Mouse (Mus musculus): ENCODE results near the gene Arfip2. TPM values are rescaled to one million over a fixed set of nuclear protein-coding genes. Genes with fewer than 3 reads are reported as not detected.
A peak's percentile ranks its signal among the peaks of the same experiment; 100 is the strongest.

Gene Arfip2
- polyA plus RNA-seq, 1 experiment from 2014 or later = 79.3 TPM

GRCm38 (mm10) chr7:105633127-105633800 lies 7.0 kb downstream of the Arfip2 start, which contains the start of gene Trim3:
Gene Trim3 (minus strand): TSS chr7:105633571.
- ATAC-seq (ENCODE audit: low FRiP score, low read depth) = peak; percentile 89
- H3K4me2 ChIP-seq (replicated peaks) = peak within 1 kb of the TSS; percentile 78
- peak within 1 kb of the TSS; percentile 86 for H3K4me3 ChIP-seq
- no peaks in the 10 kb centered on the region for H3K9me3 ChIP-seq
- H3K27ac ChIP-seq (replicated peaks) = peak within 1 kb of the TSS; percentile 78
- WGBS = under 1% methylated on average over 66 of the region's 71 CpGs
- H3K27me3 ChIP-seq = peaks cover 18% of the 10 kb centered on the region; the same call in 1 of the 2 replicates
- H3K36me3 ChIP-seq = peaks cover 28% of the 10 kb centered on the region
- peak within 1 kb of the TSS; percentile 85 for H3K9ac ChIP-seq (replicated peaks)
- H3K4me1 ChIP-seq = peaks cover 43% of the 10 kb centered on the region

DNA sequence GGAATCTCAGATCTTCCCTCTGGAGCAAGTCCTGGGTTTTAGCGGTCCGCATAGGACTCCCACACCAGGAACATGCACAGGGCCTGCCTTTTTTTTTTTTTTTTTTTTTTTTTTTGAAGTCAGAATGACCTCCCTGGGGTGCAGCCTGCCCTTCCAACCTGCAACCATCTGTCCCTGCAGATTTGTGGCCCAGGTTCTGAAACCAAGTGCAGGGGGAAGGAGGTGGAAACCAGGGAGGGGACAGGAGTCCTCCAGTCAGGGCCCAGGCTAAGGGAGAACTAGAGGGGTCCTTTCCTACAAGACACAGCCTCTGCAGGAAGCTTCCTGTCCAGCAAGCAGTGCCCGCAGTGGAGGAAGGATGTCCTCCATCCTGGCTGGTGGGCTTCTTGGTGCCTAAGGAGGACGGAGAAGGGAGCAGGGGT lies 7.7 kb downstream of the Arfip2 start:
- peak overlapping the region; percentile 86 for H3K4me3 ChIP-seq
- peak; percentile 4; the same call in 1 of the 2 replicates for ATAC-seq (ENCODE audit: low FRiP score, low read depth)
- WGBS = 15% methylated on average over 4 of the region's 4 CpGs
- no peaks in the 10 kb centered on the region for H3K9me3 ChIP-seq
- peaks cover 18% of the 10 kb centered on the region; the same call in 1 of the 2 replicates for H3K27me3 ChIP-seq
- H3K4me1 ChIP-seq = peaks cover 43% of the 10 kb centered on the region
- peak overlapping the region; percentile 78 for H3K4me2 ChIP-seq (replicated peaks)
- H3K9ac ChIP-seq (replicated peaks) = peak overlapping the region; percentile 85
- peaks cover 21% of the 10 kb centered on the region for H3K36me3 ChIP-seq
- peak overlapping the region; percentile 78 for H3K27ac ChIP-seq (replicated peaks)

DNA sequence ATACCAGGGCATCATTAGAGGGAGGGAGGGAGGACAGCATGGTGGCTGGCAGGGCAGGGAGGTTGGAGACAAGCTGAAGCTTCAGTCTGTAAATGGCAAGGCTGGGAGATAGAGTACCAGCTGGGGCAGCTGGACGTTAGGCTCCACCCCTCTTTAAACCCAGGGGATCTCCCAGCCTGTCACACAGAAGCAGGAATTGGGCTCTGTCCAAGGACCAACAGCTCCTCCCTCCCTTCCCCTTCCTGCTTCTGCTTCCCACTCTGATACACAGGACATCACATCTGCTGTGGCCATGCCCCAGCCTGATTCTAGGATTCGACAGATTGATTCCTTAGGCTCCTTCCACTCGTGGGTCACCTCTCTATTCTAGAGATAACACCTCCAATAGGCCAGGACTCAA lies 11.6 kb downstream of the Arfip2 start:
- H3K27me3 ChIP-seq = 0 out of 2 replicates have a peak, but pooled peaks cover 4% of the 10 kb centered on the region
- H3K4me1 ChIP-seq = peaks cover 30% of the 10 kb centered on the region
- H3K4me3 ChIP-seq = no peak overlapping the region
- 0 out of 2 replicates have a peak overlapping the region, but pooled peaks have one; percentile 24 for H3K9ac ChIP-seq (replicated peaks)
- H3K9me3 ChIP-seq = no peaks in the 10 kb centered on the region
- 20% methylated on average over 3 of the region's 3 CpGs for WGBS
- peaks cover 18% of the 10 kb centered on the region for H3K36me3 ChIP-seq
- peak overlapping the region; percentile 56 for H3K27ac ChIP-seq (replicated peaks)
- ATAC-seq (ENCODE audit: low FRiP score, low read depth) = peak; percentile 25
- H3K4me2 ChIP-seq (replicated peaks) = 0 out of 2 replicates have a peak overlapping the region, but pooled peaks have one; percentile 15

- no peak for ATAC-seq (ENCODE audit: low FRiP score, low read depth)
- WGBS = 78% methylated on average over 6 of the region's 6 CpGs
Measured at GRCm38 (mm10) chr7:105625397-105625796, 14.8 kb downstream of the Arfip2 start.

GRCm38 (mm10) chr7:105621646-105622292 lies 18.4 kb downstream of the Arfip2 start:
- Histone ChIP-seq H3K4me1 (no peaks in the 10 kb centered on the region), H3K4me3 (no peak overlapping the region), H3K9ac (replicated peaks) (no peak overlapping the region), H3K27ac (replicated peaks) (no peak overlapping the region), H3K36me3 (peaks cover 83% of the 10 kb centered on the region), H3K27me3 (no peaks in the 10 kb centered on the region), H3K4me2 (replicated peaks) (no peak overlapping the region), H3K9me3 (no peaks in the 10 kb centered on the region)
- ATAC-seq (ENCODE audit: low FRiP score, low read depth) = no peak
- 83% methylated on average over 8 of the region's 8 CpGs for WGBS

More at GRCm38 (mm10) chr7:105625397-105625796, 14.8 kb downstream of the Arfip2 start:
- H3K36me3 ChIP-seq = peaks cover 48% of the 10 kb centered on the region
- no peak overlapping the region for H3K4me2 ChIP-seq (replicated peaks)
- no peak overlapping the region for H3K4me3 ChIP-seq
- H3K27ac ChIP-seq (replicated peaks) = no peak overlapping the region
- no peaks in the 10 kb centered on the region for H3K27me3 ChIP-seq
- H3K9ac ChIP-seq (replicated peaks) = no peak overlapping the region
- H3K9me3 ChIP-seq = no peaks in the 10 kb centered on the region
- peaks cover 20% of the 10 kb centered on the region for H3K4me1 ChIP-seq

DNA sequence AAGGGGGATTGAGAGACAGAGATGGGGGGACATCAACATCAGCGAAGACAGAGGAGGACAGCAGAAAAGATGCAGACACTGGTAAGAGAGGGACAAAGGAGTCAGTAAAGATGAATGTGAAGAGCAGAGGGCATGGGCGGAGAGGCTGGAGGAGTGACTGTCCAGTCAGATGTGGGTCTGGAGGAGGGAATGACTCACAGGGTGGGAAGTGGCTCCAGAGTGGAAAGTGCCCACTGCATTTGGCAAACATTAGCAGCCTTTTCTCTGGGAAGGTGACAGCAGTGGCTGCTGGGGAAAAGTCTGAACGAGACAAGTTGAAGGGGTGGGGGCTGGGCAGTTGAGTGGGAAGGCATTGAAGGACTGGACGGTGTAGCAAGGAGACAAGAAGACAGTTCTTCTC lies 19.2 kb downstream of the Arfip2 start:
- Histone ChIP-seq H3K9me3 (no peaks in the 10 kb centered on the region), H3K27me3 (no peaks in the 10 kb centered on the region), H3K4me1 (no peaks in the 10 kb centered on the region), H3K4me2 (replicated peaks) (no peak overlapping the region), H3K36me3 (peaks cover 90% of the 10 kb centered on the region), H3K4me3 (no peak overlapping the region), H3K27ac (replicated peaks) (no peak overlapping the region), H3K9ac (replicated peaks) (no peak overlapping the region)
- no peak for ATAC-seq (ENCODE audit: low FRiP score, low read depth)
- 86% methylated on average over 4 of the region's 4 CpGs for WGBS

GRCm38 (mm10) chr7:105619701-105620100 lies 20.5 kb downstream of the Arfip2 start:
- peaks cover 95% of the 10 kb centered on the region for H3K36me3 ChIP-seq
- no peaks in the 10 kb centered on the region for H3K4me1 ChIP-seq
- no peaks in the 10 kb centered on the region for H3K9me3 ChIP-seq
- WGBS = 61% methylated on average over 3 of the region's 3 CpGs
- no peak overlapping the region for H3K4me3 ChIP-seq
- no peaks in the 10 kb centered on the region for H3K27me3 ChIP-seq
- no peak overlapping the region for H3K4me2 ChIP-seq (replicated peaks)
- H3K27ac ChIP-seq (replicated peaks) = no peak overlapping the region
- ATAC-seq (ENCODE audit: low FRiP score, low read depth) = no peak
- no peak overlapping the region for H3K9ac ChIP-seq (replicated peaks)

DNA sequence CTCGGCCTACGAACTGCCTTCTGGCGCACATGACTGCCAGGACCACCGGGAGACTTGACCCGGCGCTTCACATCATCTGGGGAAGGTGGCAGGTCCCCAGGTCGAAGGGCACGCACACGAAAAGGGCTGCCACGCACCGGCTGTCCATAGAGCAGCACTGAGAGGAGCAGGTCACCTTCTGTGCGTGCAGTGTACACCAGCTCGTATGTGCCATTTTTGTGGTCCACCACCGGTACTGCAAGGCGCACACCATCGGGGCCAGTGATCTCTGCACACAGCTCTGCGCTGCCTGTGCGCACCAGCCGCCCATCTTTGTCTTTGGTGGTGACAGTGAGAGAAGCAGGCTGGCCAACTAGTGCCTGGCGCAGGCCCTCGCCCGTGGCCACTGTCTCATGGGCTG lies 22.4 kb downstream of the Arfip2 start:
- Histone ChIP-seq H3K27me3 (no peaks in the 10 kb centered on the region), H3K36me3 (peaks cover 95% of the 10 kb centered on the region), H3K4me3 (no peak overlapping the region), H3K4me2 (replicated peaks) (no peak overlapping the region), H3K9me3 (no peaks in the 10 kb centered on the region), H3K9ac (replicated peaks) (no peak overlapping the region), H3K27ac (replicated peaks) (no peak overlapping the region), H3K4me1 (no peaks in the 10 kb centered on the region)
- 97% methylated on average over 22 of the region's 22 CpGs for WGBS
- no peak for ATAC-seq (ENCODE audit: low FRiP score, low read depth)

GRCm38 (mm10) chr7:105616561-105616960 lies 23.7 kb downstream of the Arfip2 start:
- no peak for ATAC-seq (ENCODE audit: low FRiP score, low read depth)

DNA sequence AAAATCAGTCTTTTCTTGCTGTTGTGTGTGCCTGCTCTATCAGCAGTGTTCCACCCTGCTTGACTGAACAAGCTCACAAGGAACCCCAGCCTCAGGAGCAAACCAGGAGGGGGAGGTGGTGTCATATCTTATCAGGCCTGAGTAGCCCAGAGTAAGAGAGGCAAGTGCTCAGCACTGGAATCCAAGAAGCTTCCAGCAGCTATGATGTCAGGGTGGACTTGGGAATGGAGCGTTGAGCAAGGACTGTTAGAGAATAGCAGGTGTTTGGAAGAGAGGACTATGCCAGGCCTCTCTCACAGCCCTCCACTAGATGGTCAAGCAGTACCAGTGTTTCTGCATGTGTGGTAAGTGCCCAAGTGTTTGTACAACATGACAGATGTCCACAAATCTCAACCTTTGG lies 24.5 kb downstream of the Arfip2 start:
- no peaks in the 10 kb centered on the region for H3K9me3 ChIP-seq
- no peaks in the 10 kb centered on the region for H3K4me1 ChIP-seq
- no peak overlapping the region for H3K9ac ChIP-seq (replicated peaks)
- ATAC-seq (ENCODE audit: low FRiP score, low read depth) = no peak
- WGBS = 89% methylated on average over 1 of the region's 1 CpGs
- no peak overlapping the region for H3K4me3 ChIP-seq
- H3K27me3 ChIP-seq = no peaks in the 10 kb centered on the region
- no peak overlapping the region for H3K27ac ChIP-seq (replicated peaks)
- peaks cover 97% of the 10 kb centered on the region for H3K36me3 ChIP-seq
- no peak overlapping the region for H3K4me2 ChIP-seq (replicated peaks)

More at GRCm38 (mm10) chr7:105616561-105616960, 23.7 kb downstream of the Arfip2 start:
- Histone ChIP-seq H3K9me3 (no peaks in the 10 kb centered on the region), H3K4me1 (no peaks in the 10 kb centered on the region), H3K36me3 (peaks cover 96% of the 10 kb centered on the region), H3K9ac (replicated peaks) (no peak overlapping the region), H3K27me3 (no peaks in the 10 kb centered on the region), H3K4me2 (replicated peaks) (no peak overlapping the region), H3K27ac (replicated peaks) (no peak overlapping the region), H3K4me3 (no peak overlapping the region)
- 89% methylated on average over 6 of the region's 6 CpGs for WGBS

GRCm38 (mm10) chr7:105614400-105614799 lies 25.8 kb downstream of the Arfip2 start:
- 90% methylated on average over 1 of the region's 1 CpGs for WGBS
- no peaks in the 10 kb centered on the region for H3K27me3 ChIP-seq
- no peak overlapping the region for H3K4me2 ChIP-seq (replicated peaks)
- ATAC-seq (ENCODE audit: low FRiP score, low read depth) = no peak
- no peaks in the 10 kb centered on the region for H3K4me1 ChIP-seq
- H3K9me3 ChIP-seq = no peaks in the 10 kb centered on the region
- no peak overlapping the region for H3K27ac ChIP-seq (replicated peaks)
- peaks cover 98% of the 10 kb centered on the region for H3K36me3 ChIP-seq
- no peak overlapping the region for H3K9ac ChIP-seq (replicated peaks)
- no peak overlapping the region for H3K4me3 ChIP-seq

DNA sequence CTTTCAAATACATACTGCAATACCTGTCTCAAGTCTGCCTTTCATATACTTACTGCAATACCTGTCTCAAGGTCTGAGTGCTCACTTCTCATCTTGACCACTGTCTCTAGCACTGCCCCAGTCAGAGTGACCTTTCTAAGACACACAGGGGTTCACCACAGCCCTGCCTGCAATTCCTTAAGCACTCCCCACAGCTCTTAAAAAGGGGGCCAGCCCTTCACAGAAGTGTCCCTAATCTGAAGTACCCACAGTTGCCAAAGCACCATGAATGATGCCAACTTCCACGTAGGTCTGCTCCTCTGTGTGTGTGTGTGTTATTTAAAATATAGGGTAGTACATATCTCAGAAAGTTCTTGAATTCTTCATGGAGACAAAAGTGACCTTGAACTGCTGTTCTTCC lies 28.4 kb downstream of the Arfip2 start:
- Histone ChIP-seq H3K4me2 (replicated peaks) (no peak overlapping the region), H3K27ac (replicated peaks) (no peak overlapping the region), H3K4me3 (no peak overlapping the region), H3K9me3 (no peaks in the 10 kb centered on the region), H3K36me3 (peaks cover 72% of the 10 kb centered on the region), H3K4me1 (no peaks in the 10 kb centered on the region), H3K27me3 (no peaks in the 10 kb centered on the region), H3K9ac (replicated peaks) (no peak overlapping the region)
- 100% methylated on average over 1 of the region's 1 CpGs for WGBS
- ATAC-seq (ENCODE audit: low FRiP score, low read depth) = no peak

Data from midbrain, embryonic 12.5 days (tissue).